Mouse (Mus musculus): ENCODE data around the gene Ccdc121. TPM values are rescaled to one million over a fixed set of nuclear protein-coding genes. Genes with fewer than 3 reads are reported as not detected.
"Not testable (repeated sequence)": the region's sequence is repeated elsewhere in the genome, so short reads cannot be mapped to it uniquely, and the experiment has no call there.

Ccdc121 gene
- total RNA-seq, 2 experiments from 2014 or later, result not detected

GRCm38 (mm10) chr1:181512430-181513129 lies 1.3 kb upstream of the Ccdc121 start:
- no peak for DNase-seq

- DNase-seq, result not testable (repeated sequence)
These were observed 396 bp downstream of the Ccdc121 start for GRCm38 (mm10) chr1:181510855-181511254.

- DNase-seq, result peak in 1 of 2 experiments; percentile 21
These were observed 5.9 kb downstream of the Ccdc121 start for GRCm38 (mm10) chr1:181505367-181505766.

GRCm38 (mm10) chr1:181503471-181503870 lies 7.8 kb downstream of the Ccdc121 start:
- no peak for DNase-seq

GRCm38 (mm10) chr1:181484696-181485095 lies 26.6 kb downstream of the Ccdc121 start:
- no peak for DNase-seq

- DNase-seq, result no peak
These were observed 34.7 kb downstream of the Ccdc121 start for GRCm38 (mm10) chr1:181476557-181476956.

GRCm38 (mm10) chr1:181476141-181476540 lies 35.1 kb downstream of the Ccdc121 start:
- DNase-seq, result peak; percentile 9 to 23

- no peak for DNase-seq
These were observed 41.8 kb downstream of the Ccdc121 start for GRCm38 (mm10) chr1:181469415-181469814.

- no peak for DNase-seq
These were observed 44.0 kb downstream of the Ccdc121 start for GRCm38 (mm10) chr1:181467321-181467670.

- DNase-seq, result peak; percentile 14 to 20
These were observed 44.5 kb downstream of the Ccdc121 start for GRCm38 (mm10) chr1:181466601-181467320.

- DNase-seq, result no peak
These were observed 45.2 kb downstream of the Ccdc121 start for GRCm38 (mm10) chr1:181466040-181466439.

- DNase-seq, result peak in 1 of 2 experiments; percentile 18
These were observed 46.2 kb downstream of the Ccdc121 start for GRCm38 (mm10) chr1:181465027-181465426.

- DNase-seq, result no peak
These were observed 48.4 kb downstream of the Ccdc121 start for GRCm38 (mm10) chr1:181462906-181463179.

- DNase-seq, result no peak
These were observed 49.0 kb downstream of the Ccdc121 start for GRCm38 (mm10) chr1:181462051-181462905.

GRCm38 (mm10) chr1:181461484-181461883 lies 49.8 kb downstream of the Ccdc121 start:
- peak; percentile 16 to 18 for DNase-seq

- DNase-seq, result no peak
These were observed 51.0 kb downstream of the Ccdc121 start for GRCm38 (mm10) chr1:181460283-181460682.

Other genes starting within 250 kb of the Ccdc121 start
- not detected for gene Cnih3, start 158.8 kb downstream of the Ccdc121 start, total RNA-seq (2021)
- gene Dnah14, start 65.1 kb upstream of the Ccdc121 start, total RNA-seq (2021), result not detected